Mouse (Mus musculus): ENCODE measurements at regions not wholly inside any gene's neighbourhood (a gene's known extent, or its start where the extent isn't known, plus 50 kb on each side); places are given as distances from the start of the nearest gene placed in this dataset.

GRCm38 (mm10) chr10:122183025-122183424 lies 85.9 kb upstream of the Rxylt1 start:
- TF ChIP-seq POLR2A (IDR thresholded peaks at IDR 0.05; ENCODE audit: insufficient read depth, low read depth, low read length) = no peak
- no peak for TF ChIP-seq EP300 (IDR thresholded peaks at IDR 0.05; ENCODE audit: insufficient read depth, low read depth, low read length)
- TF ChIP-seq CTCF (IDR thresholded peaks at IDR 0.05) = peak; percentile 72

Data from heart, adult 2 months (tissue).